Mouse (Mus musculus) spleen, adult 12 weeks (tissue): ENCODE measurements around the gene Crot.
"Not testable (repeated sequence)": the region's sequence is repeated elsewhere in the genome, so short reads cannot be mapped to it uniquely, and the experiment has no call there.

Source experiments
- DNase-seq: peaks from one replicate; pipeline ENCODE4 v3.0.0; 2022; ENCODE audit warnings: low spot score

Gene Crot

GRCm38 (mm10) chr5:8995966-8996685 is 998 bp downstream of the Crot start:
- DNase-seq: no peak

GRCm38 (mm10) chr5:8991626-8992025 is 5.5 kb downstream of the Crot start:
- no peak for DNase-seq

GRCm38 (mm10) chr5:8990526-8990925 is 6.6 kb downstream of the Crot start:
- DNase-seq: no peak

GRCm38 (mm10) chr5:8987925-8988324 is 9.2 kb downstream of the Crot start:
- no peak for DNase-seq

- no peak for DNase-seq
These were observed 11.7 kb downstream of the Crot start for GRCm38 (mm10) chr5:8985470-8985869.

GRCm38 (mm10) chr5:8974721-8975120 is 22.4 kb downstream of the Crot start:
- no peak for DNase-seq

GRCm38 (mm10) chr5:8972355-8972754 is 24.8 kb downstream of the Crot start:
- DNase-seq: no peak

- no peak for DNase-seq
These were observed 26.4 kb downstream of the Crot start for GRCm38 (mm10) chr5:8970694-8971093.

- DNase-seq: no peak
These were observed 32.6 kb downstream of the Crot start for GRCm38 (mm10) chr5:8964487-8964886.

GRCm38 (mm10) chr5:8960534-8960933 is 36.6 kb downstream of the Crot start:
- DNase-seq: no peak

GRCm38 (mm10) chr5:8955544-8955943 is 41.6 kb downstream of the Crot start:
- DNase-seq: no peak

- DNase-seq: no peak
These were observed 43.5 kb downstream of the Crot start for GRCm38 (mm10) chr5:8953660-8954059.

- DNase-seq: no peak
These were observed 49.6 kb downstream of the Crot start for GRCm38 (mm10) chr5:8947423-8948110.

GRCm38 (mm10) chr5:8943836-8944235 is 53.3 kb downstream of the Crot start:
- no peak for DNase-seq

GRCm38 (mm10) chr5:8941266-8941665 is 55.9 kb downstream of the Crot start:
- DNase-seq: not testable (repeated sequence)

GRCm38 (mm10) chr5:8937965-8938364 is 59.2 kb downstream of the Crot start:
- DNase-seq: no peak

- DNase-seq: no peak
These were observed 68.7 kb downstream of the Crot start for GRCm38 (mm10) chr5:8928440-8928839.

- no peak for DNase-seq
These were observed 80.1 kb downstream of the Crot start for GRCm38 (mm10) chr5:8917069-8917468.

GRCm38 (mm10) chr5:8916400-8916799 is 80.7 kb downstream of the Crot start:
- DNase-seq: no peak
